Mouse (Mus musculus) embryonic facial prominence, embryonic 14.5 days (tissue): ENCODE data around the gene Igll1. TPM values are rescaled to one million over a fixed set of nuclear protein-coding genes. Genes with fewer than 3 reads are reported as not detected.
"Not testable (repeated sequence)": the region's sequence is repeated elsewhere in the genome, so short reads cannot be mapped to it uniquely, and the experiment has no call there.

ENCODE experiments used
- ATAC-seq: fragments of 200-750 bp; cut with Nextera tagmentation; 2 replicates; pipeline ENCODE4 v1.8.0; 2017; ENCODE audit warnings: low read depth, moderate number of reproducible peaks, moderate TSS enrichment
- DNase-seq: peaks from one replicate; pipeline ENCODE4 v3.0.0-alpha.2; 2015; ENCODE audit warnings: low spot score
- H3K27ac ChIP-seq: fragments of 300-500 bp; sonication (generic); replicated peaks from 2 replicates; pipeline ENCODE4 v1.5.1; 2014; ENCODE audit warnings: low read depth, mild to moderate bottlenecking, low read length, moderate library complexity
- H3K27me3 ChIP-seq: fragments of 300-500 bp; sonication (generic); replicated peaks from 2 replicates; pipeline ENCODE4 v1.6.1; 2014; ENCODE audit warnings: low read length; ENCODE audit not compliant: control insufficient read depth, insufficient read depth
- H3K36me3 ChIP-seq: fragments of 300-500 bp; sonication (generic); 2 replicates; pipeline ENCODE4 v1.6.1; 2014; ENCODE audit warnings: low read length, mixed read lengths; ENCODE audit not compliant: control insufficient read depth, insufficient read depth
- H3K4me1 ChIP-seq: fragments of 300-500 bp; sonication (generic); 2 replicates; pipeline ENCODE4 v1.6.1; 2014; ENCODE audit warnings: antibody characterized with exemption, low read length; ENCODE audit not compliant: control insufficient read depth, insufficient read depth
- H3K4me2 ChIP-seq: fragments of 300-500 bp; sonication (generic); 2 replicates; pipeline ENCODE4 v1.6.1; 2014; ENCODE audit warnings: low read depth, mild to moderate bottlenecking, low read length, moderate library complexity, mixed read lengths
- H3K4me3 ChIP-seq: fragments of 300-500 bp; sonication (generic); 2 replicates; pipeline ENCODE4 v1.5.1; 2014; ENCODE audit warnings: low read depth, mild to moderate bottlenecking, low read length
- H3K9ac ChIP-seq: fragments of 300-500 bp; sonication (generic); 2 replicates; pipeline ENCODE4 v1.6.1; 2014; ENCODE audit warnings: low read depth, mild to moderate bottlenecking, low read length, moderate library complexity, mixed read lengths
- H3K9me3 ChIP-seq: fragments of 300-500 bp; sonication (generic); 2 replicates; pipeline ENCODE4 v1.6.1; 2016; ENCODE audit warnings: low read length; ENCODE audit not compliant: control insufficient read depth
- WGBS: fragments of 180-500 bp; shearing (Covaris S2); extraction: QIAGEN DNeasy Blood & Tissue Kit; methylation state at CpG from one replicate; pipeline ENCODE4 v1.1.7; 2014; 5-methylcytosine and 5-hydroxymethylcytosine counted together
- polyA plus RNA-seq: library from polyadenylated mRNA; unstranded; fragments of >200 nt; fragmentation: Nextera tagmentation; extraction: Ambion mirVana; gene quantifications from 2 replicates; pipeline ENCODE4 v1.2.1, GENCODE M21; 2014

Gene Igll1
- polyA plus RNA-seq, 1 experiment from 2014 or later: 0.45 TPM

- no peaks in the 10 kb centered on the region for H3K9me3 ChIP-seq
- no peaks in the 10 kb centered on the region for H3K4me1 ChIP-seq
- DNase-seq: no peak
- no peaks in the 10 kb centered on the region for H3K36me3 ChIP-seq
- 62% methylated on average over 3 of the region's 3 CpGs for WGBS
- H3K4me2 ChIP-seq: no peak overlapping the region
- no peak overlapping the region for H3K9ac ChIP-seq
- no peaks in the 10 kb centered on the region for H3K27me3 ChIP-seq
- no peak overlapping the region for H3K27ac ChIP-seq
- H3K4me3 ChIP-seq: no peak overlapping the region
- ATAC-seq: no peak
Measured at GRCm38 (mm10) chr16:16862288-16862687, 1.5 kb downstream of the Igll1 start.

DNA sequence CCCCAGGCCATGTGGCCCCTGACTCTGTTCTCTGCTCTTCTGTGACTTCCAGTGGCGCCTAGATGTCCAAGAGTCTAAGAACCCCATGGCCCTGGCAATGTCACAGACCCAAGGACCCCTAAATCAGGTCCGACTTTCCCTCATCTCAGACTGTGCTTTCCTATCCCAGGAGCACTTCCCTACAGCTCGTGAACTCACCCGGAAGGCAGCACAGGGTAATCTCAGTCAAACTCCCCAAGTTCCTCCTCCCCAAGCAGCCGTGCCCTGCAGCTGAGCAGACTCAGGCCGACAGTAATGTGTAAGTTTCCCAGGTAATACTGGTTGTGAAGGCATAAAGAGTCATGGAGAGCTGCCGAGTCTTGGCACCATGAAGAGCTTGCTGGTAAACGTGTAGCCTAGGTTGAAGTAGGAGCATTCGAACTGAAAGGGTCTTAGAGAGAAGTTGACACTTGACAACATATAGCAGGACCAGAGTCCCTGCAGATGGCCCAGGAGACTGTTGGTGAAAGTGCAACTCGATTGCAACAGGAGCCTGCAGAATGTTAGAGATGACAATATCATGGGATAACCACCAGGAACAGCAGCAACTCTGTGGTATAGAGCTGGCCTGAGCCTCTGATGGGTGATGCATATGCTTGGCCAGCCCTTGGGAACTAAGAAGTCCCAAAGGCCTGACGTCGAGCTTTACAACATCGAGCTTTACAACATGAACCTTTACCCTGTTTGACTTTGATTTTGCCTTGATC, 6.9 kb downstream of the Igll1 start:
- DNase-seq (no peak), ATAC-seq (no peak)
- Histone ChIP-seq H3K4me2 (no peak overlapping the region), H3K4me3 (no peak overlapping the region), H3K36me3 (no peaks in the 10 kb centered on the region), H3K27ac (no peak overlapping the region), H3K27me3 (no peaks in the 10 kb centered on the region), H3K4me1 (no peaks in the 10 kb centered on the region), H3K9ac (no peak overlapping the region), H3K9me3 (no peaks in the 10 kb centered on the region)
- 74% methylated on average over 13 of the region's 13 CpGs for WGBS

DNA sequence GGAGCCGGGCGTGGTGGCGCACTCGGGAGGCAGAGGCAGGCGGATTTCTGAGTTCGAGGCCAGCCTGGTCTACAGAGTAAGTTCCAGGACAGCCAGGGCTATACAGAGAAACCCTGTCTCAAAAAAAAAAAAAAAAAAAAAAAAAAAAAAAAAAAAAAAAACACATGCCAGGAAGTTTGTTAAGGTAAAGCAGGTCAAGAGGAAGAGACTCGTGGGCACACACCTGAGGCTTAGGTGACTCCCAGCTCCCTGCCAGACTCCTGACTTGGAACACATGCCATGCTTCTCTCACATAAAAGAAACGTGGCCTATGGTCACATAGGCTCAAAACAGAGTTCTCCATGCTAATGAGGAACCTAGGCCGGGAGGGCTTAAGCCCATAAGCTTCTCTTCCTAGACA, 7.7 kb downstream of the Igll1 start:
- 84% methylated on average over 9 of the region's 9 CpGs for WGBS
- not testable (repeated sequence) for H3K27me3 ChIP-seq, H3K9me3 ChIP-seq, H3K27ac ChIP-seq, H3K36me3 ChIP-seq, DNase-seq, H3K4me2 ChIP-seq, ATAC-seq, H3K4me1 ChIP-seq, H3K4me3 ChIP-seq, H3K9ac ChIP-seq

DNA sequence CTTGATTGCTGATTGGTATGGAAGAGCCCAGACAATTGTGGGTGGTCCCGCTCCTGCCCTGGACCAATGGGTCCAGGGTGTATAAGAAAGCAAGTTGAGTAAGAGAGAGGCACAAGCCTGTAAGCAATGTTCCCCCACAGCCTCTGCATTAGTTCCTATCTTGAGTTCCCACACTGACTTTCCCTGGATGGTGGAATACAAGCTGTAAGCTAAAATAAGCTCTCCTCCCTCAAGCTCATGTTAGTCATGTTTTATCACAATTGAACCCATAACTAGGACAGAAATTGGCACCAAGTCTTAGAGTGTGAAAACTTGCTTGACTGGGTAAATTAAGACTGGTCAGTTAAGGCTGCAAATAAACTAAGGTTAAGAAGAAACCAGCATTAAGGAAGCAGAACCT, 8.2 kb downstream of the Igll1 start:
- WGBS: 92% methylated on average over 1 of the region's 1 CpGs
- Histone ChIP-seq H3K27ac (no peak overlapping the region), H3K4me2 (no peak overlapping the region), H3K27me3 (no peaks in the 10 kb centered on the region), H3K4me3 (no peak overlapping the region), H3K9me3 (no peaks in the 10 kb centered on the region), H3K4me1 (no peaks in the 10 kb centered on the region), H3K36me3 (no peaks in the 10 kb centered on the region), H3K9ac (no peak overlapping the region)
- no peak for DNase-seq
- no peak for ATAC-seq

DNA sequence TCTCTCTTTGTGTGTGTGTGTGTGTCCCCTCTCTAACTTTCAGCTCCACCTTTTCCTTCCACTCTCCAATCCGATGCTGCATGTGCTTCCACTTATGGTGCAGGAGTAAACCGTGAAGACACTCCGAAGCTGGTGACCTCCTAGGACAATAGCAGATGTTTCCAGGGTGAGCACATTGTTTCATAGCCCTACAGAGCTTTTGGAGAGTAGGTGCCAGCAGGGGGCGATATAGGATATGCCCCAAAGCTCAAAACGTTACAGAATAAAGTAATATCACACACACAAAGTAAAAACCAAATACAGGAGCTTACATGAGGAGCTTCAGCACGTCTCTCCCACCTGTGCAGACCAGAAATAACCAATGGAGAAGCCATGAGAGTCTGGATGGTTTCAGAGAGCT, 8.9 kb downstream of the Igll1 start:
- Histone ChIP-seq H3K4me3 (no peak overlapping the region), H3K4me1 (no peaks in the 10 kb centered on the region), H3K36me3 (no peaks in the 10 kb centered on the region), H3K4me2 (no peak overlapping the region), H3K9ac (no peak overlapping the region), H3K27ac (no peak overlapping the region), H3K9me3 (no peaks in the 10 kb centered on the region), H3K27me3 (no peaks in the 10 kb centered on the region)
- peak; percentile 42 for DNase-seq
- ATAC-seq: no peak
- 26% methylated on average over 6 of the region's 6 CpGs for WGBS

- no peak overlapping the region for H3K4me2 ChIP-seq
- no peak for DNase-seq
- no peak overlapping the region for H3K27ac ChIP-seq
- ATAC-seq: no peak
- WGBS: 75% methylated on average over 3 of the region's 3 CpGs
- no peaks in the 10 kb centered on the region for H3K27me3 ChIP-seq
- no peaks in the 10 kb centered on the region for H3K36me3 ChIP-seq
- no peaks in the 10 kb centered on the region for H3K9me3 ChIP-seq
- H3K4me1 ChIP-seq: no peaks in the 10 kb centered on the region
- no peak overlapping the region for H3K4me3 ChIP-seq
- H3K9ac ChIP-seq: no peak overlapping the region
Measured at GRCm38 (mm10) chr16:16852411-16852810, 11.4 kb downstream of the Igll1 start.

GRCm38 (mm10) chr16:16849196-16849595, 14.6 kb downstream of the Igll1 start:
- H3K4me2 ChIP-seq: no peak overlapping the region
- no peak overlapping the region for H3K4me3 ChIP-seq
- no peaks in the 10 kb centered on the region for H3K9me3 ChIP-seq
- no peak overlapping the region for H3K9ac ChIP-seq
- H3K27ac ChIP-seq: no peak overlapping the region
- H3K36me3 ChIP-seq: no peaks in the 10 kb centered on the region
- ATAC-seq (no peak), DNase-seq (no peak)
- H3K27me3 ChIP-seq: no peaks in the 10 kb centered on the region
- no peaks in the 10 kb centered on the region for H3K4me1 ChIP-seq

GRCm38 (mm10) chr16:16829671-16830070, 34.1 kb downstream of the Igll1 start:
- Histone ChIP-seq H3K4me1 (peaks cover 4% of the 10 kb centered on the region; the same call in 1 of the 2 replicates), H3K36me3 (no peaks in the 10 kb centered on the region), H3K27ac (no peak overlapping the region), H3K9ac (no peak overlapping the region), H3K27me3 (no peaks in the 10 kb centered on the region), H3K9me3 (no peaks in the 10 kb centered on the region), H3K4me3 (no peak overlapping the region), H3K4me2 (no peak overlapping the region)
- DNase-seq: no peak
- WGBS: 84% methylated on average over 3 of the region's 3 CpGs
- no peak for ATAC-seq
